Mouse (Mus musculus) hindbrain, embryonic 16.5 days (tissue): ENCODE measurements around the gene 2300002M23Rik. TPM values are rescaled to one million over a fixed set of nuclear protein-coding genes. Genes with fewer than 3 reads are reported as not detected.

Experiments
- ATAC-seq: fragments of 200-750 bp; cut with Nextera tagmentation; 2 replicates; pipeline ENCODE4 v1.8.0; 2017; ENCODE audit warnings: moderate TSS enrichment, moderate library complexity
- H3K27ac ChIP-seq: fragments of 300-500 bp; sonication (generic); 2 replicates; pipeline ENCODE4 v1.5.1; 2014; ENCODE audit warnings: low read depth, mild to moderate bottlenecking, control low read depth, low read length, moderate library complexity
- H3K27me3 ChIP-seq: fragments of 300-500 bp; sonication (generic); replicated peaks from 2 replicates; pipeline ENCODE4 v1.6.1; 2014; ENCODE audit warnings: low read length; ENCODE audit not compliant: control insufficient read depth, insufficient read depth
- H3K36me3 ChIP-seq: fragments of 300-500 bp; sonication (generic); 2 replicates; pipeline ENCODE4 v1.6.1; 2014; ENCODE audit warnings: mild to moderate bottlenecking, low read length, moderate library complexity, mixed read lengths; ENCODE audit not compliant: control insufficient read depth, insufficient read depth
- H3K4me1 ChIP-seq: fragments of 300-500 bp; sonication (generic); 2 replicates; pipeline ENCODE4 v1.6.1; 2014; ENCODE audit warnings: low read depth, low read length; ENCODE audit not compliant: control insufficient read depth, insufficient read depth
- H3K4me2 ChIP-seq: fragments of 300-500 bp; sonication (generic); 2 replicates; pipeline ENCODE4 v1.6.1; 2014; ENCODE audit warnings: mild to moderate bottlenecking, low read length, control low read depth, moderate library complexity
- H3K4me3 ChIP-seq: fragments of 300-500 bp; sonication (generic); 2 replicates; pipeline ENCODE4 v1.5.1; 2014; ENCODE audit warnings: mild to moderate bottlenecking, low read length, control low read depth, moderate library complexity
- H3K9ac ChIP-seq: fragments of 300-500 bp; sonication (generic); 2 replicates; pipeline ENCODE4 v1.6.1; 2014; ENCODE audit warnings: low read depth, mild to moderate bottlenecking, control low read depth, low read length, moderate library complexity
- H3K9me3 ChIP-seq: fragments of 300-500 bp; sonication (generic); 2 replicates; pipeline ENCODE4 v1.6.1; 2014; ENCODE audit warnings: mild to moderate bottlenecking, low read length, moderate library complexity; ENCODE audit not compliant: control insufficient read depth
- WGBS: fragments of 180-500 bp; shearing (Covaris S2); extraction: QIAGEN DNeasy Blood & Tissue Kit; methylation state at CpG from one replicate; pipeline ENCODE4 v1.1.7; 2014; 5-methylcytosine and 5-hydroxymethylcytosine counted together
- polyA plus RNA-seq: library from polyadenylated mRNA; unstranded; fragments of >200 nt; fragmentation: Nextera tagmentation; extraction: Ambion mirVana; gene quantifications from 2 replicates; pipeline ENCODE4 v1.2.1, GENCODE M21; 2015

The 2300002M23Rik gene
- polyA plus RNA-seq, 1 experiment from 2014 or later = 0.11 TPM

DNA sequence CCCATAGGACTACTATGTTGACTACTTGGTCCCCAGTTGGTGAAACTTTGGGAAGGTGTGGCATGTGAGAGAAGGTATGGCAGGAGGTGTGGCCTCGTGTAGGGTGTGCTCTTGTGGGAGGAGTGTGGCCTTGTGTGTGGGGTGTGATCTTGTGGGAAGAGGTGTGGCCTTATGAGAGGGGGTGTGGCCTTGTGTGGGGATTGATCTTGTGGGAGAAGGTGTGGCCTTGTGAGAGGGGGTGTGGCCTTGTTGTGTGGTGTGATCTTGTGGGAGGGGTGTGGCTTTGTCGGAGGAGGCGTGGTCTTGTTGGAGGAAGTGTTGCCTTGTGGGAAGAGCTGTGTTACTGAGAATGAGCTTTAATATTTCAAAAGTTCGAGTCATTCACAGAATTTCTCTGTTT is 49.9 kb downstream of the 2300002M23Rik start:
- no peak overlapping the region for H3K4me3 ChIP-seq
- ATAC-seq = no peak
- no peak overlapping the region for H3K4me2 ChIP-seq
- no peaks in the 10 kb centered on the region for H3K4me1 ChIP-seq
- H3K36me3 ChIP-seq = no peaks in the 10 kb centered on the region
- H3K9ac ChIP-seq = no peak overlapping the region
- 81% methylated on average over 4 of the region's 4 CpGs for WGBS
- no peaks in the 10 kb centered on the region for H3K9me3 ChIP-seq
- H3K27me3 ChIP-seq = no peaks in the 10 kb centered on the region
- no peak overlapping the region for H3K27ac ChIP-seq

Other genes starting within 250 kb of the 2300002M23Rik start
- 0.64 and 0.67 TPM in 2 replicates for gene H2-Q1, start 247.0 kb upstream of the 2300002M23Rik start, polyA plus RNA-seq
- 3.7 and 6.3 TPM in 2 replicates for gene H2-Q2, start 225.2 kb upstream of the 2300002M23Rik start, polyA plus RNA-seq
- 0.89 TPM in 2 replicates for gene H2-Q4, start 187.8 kb upstream of the 2300002M23Rik start, polyA plus RNA-seq
- 1.1 and 1.2 TPM in 2 replicates for gene H2-Q6, start 142.6 kb upstream of the 2300002M23Rik start, polyA plus RNA-seq
- 4.3 and 4.8 TPM in 2 replicates for gene H2-Q7, start 128.3 kb upstream of the 2300002M23Rik start, polyA plus RNA-seq
- gene H2-Q10, start 97.4 kb upstream of the 2300002M23Rik start, polyA plus RNA-seq = 0.11 and 0.21 TPM in 2 replicates
- gene Pou5f1, start 61.4 kb upstream of the 2300002M23Rik start, polyA plus RNA-seq = not detected in 2 replicates
- gene Tcf19, start 50.6 kb upstream of the 2300002M23Rik start, polyA plus RNA-seq = 16.4 and 21.2 TPM in 2 replicates
- 5.8 and 6.3 TPM in 2 replicates for gene Cchcr1, start 50.4 kb upstream of the 2300002M23Rik start, polyA plus RNA-seq
- gene Psors1c2, start 34.2 kb upstream of the 2300002M23Rik start, polyA plus RNA-seq = 0.94 and 1.1 TPM in 2 replicates
- 0.19 and 0.28 TPM in 2 replicates for gene Cdsn, start 15.3 kb upstream of the 2300002M23Rik start, polyA plus RNA-seq
- not detected in 2 replicates for gene Sfta2, start 34.1 kb downstream of the 2300002M23Rik start, polyA plus RNA-seq
- not detected in 2 replicates for gene Gm9573, start 59.2 kb downstream of the 2300002M23Rik start, polyA plus RNA-seq
- gene Mucl3, start 76.2 kb downstream of the 2300002M23Rik start, polyA plus RNA-seq = not detected in 2 replicates
- gene Vars2, start 100.1 kb downstream of the 2300002M23Rik start, polyA plus RNA-seq = 16.7 and 17.9 TPM in 2 replicates
- 27.8 and 28.1 TPM in 2 replicates for gene Gtf2h4, start 106.3 kb downstream of the 2300002M23Rik start, polyA plus RNA-seq
- 87.1 and 106 TPM in 2 replicates for gene Ddr1, start 137.2 kb downstream of the 2300002M23Rik start, polyA plus RNA-seq